In genomic region chr9:42035995-42036394, GRCm38 (mm10) we compare ENCODE assay signal across 11 mouse cellular contexts.
DNase-seq lines count a peak whose midpoint lies in the region; ATAC-seq and TF ChIP-seq lines count a peak whose summit lies in the region.
"Had no signal": no experiment of that assay in that cellular context is flagged by ENCODE, and none has a peak within 500 bp of the region (broad histone marks: within the 10 kb centered on the region; RNA-seq: fewer than 3 reads in every experiment).

No protein-coding gene starts in this region.

- peak; percentile 27 for DNase-seq in gastrocnemius, postnatal 10 days
- no peak for DNase-seq in gastrocnemius, postnatal 36 days
- DNase-seq in adrenal gland, postnatal 10 days, result peak; percentile 65
- DNase-seq in left cerebral cortex, postnatal 36 days (ENCODE audit: low spot score in 2 of 2), result no peak
- DNase-seq in layer of hippocampus, adult 2 months (ENCODE audit: low spot score in 2 of 2), result no peak
- DNase-seq: liver, embryonic 13.5 days had no signal

- intact Hi-C loops in gastrocnemius, postnatal 36 days (cut with DNase I), result no loop called here
- intact Hi-C loops in left cerebral cortex, postnatal 36 days (cut with DNase I), result no loop called here

- ATAC-seq in kidney, embryonic 15.5 days (replicated peaks; ENCODE audit: low FRiP score), result 0 out of 2 replicates have a peak, but pooled peaks have one; percentile 15
- ATAC-seq in heart, embryonic 12.5 days (ENCODE audit: insufficient number of reproducible peaks, low FRiP score), result no peak
- ATAC-seq: hindbrain, embryonic 16.5 days had no signal

- TF ChIP-seq POLR2A in small intestine, adult 2 months (IDR thresholded peaks at IDR 0.05; ENCODE audit: low read depth, low read length), result no peak

- H3K4me1 ChIP-seq in kidney, embryonic 15.5 days, result no peaks in the 10 kb centered on the region
- peaks cover 2% of the 10 kb centered on the region; the same call in 1 of the 2 replicates for H3K4me1 ChIP-seq in small intestine, adult 2 months (ENCODE audit: control insufficient read depth, insufficient read depth, insufficient read length, low read length)
- H3K4me1 ChIP-seq in heart, embryonic 12.5 days (replicated peaks), result no peaks in the 10 kb centered on the region; the same call in 1 of the 2 replicates
- H3K4me1 ChIP-seq: liver, embryonic 13.5 days had no signal

- H3K9me3 ChIP-seq in kidney, embryonic 15.5 days (replicated peaks), result no peaks in the 10 kb centered on the region
- H3K9me3 ChIP-seq in heart, embryonic 12.5 days (replicated peaks), result no peaks in the 10 kb centered on the region
- H3K9me3 ChIP-seq: embryonic facial prominence, embryonic 13.5 days; liver, embryonic 13.5 days had no signal

- no peaks in the 10 kb centered on the region for H3K27me3 ChIP-seq in kidney, embryonic 15.5 days
- H3K27me3 ChIP-seq in small intestine, adult 2 months (ENCODE audit: control insufficient read depth, insufficient read depth, low read length), result no peaks in the 10 kb centered on the region
- H3K27me3 ChIP-seq in heart, embryonic 12.5 days (replicated peaks), result no peaks in the 10 kb centered on the region
- H3K27me3 ChIP-seq: embryonic facial prominence, embryonic 13.5 days; liver, embryonic 13.5 days had no signal

- 48% methylated on average over 5 of the region's 5 CpGs for WGBS in kidney, embryonic 15.5 days
- WGBS in small intestine, adult 2 months, result 23% methylated on average over 5 of the region's 5 CpGs
- WGBS in heart, embryonic 12.5 days, result 53% methylated on average over 5 of the region's 5 CpGs

- no peak overlapping the region for H3K4me3 ChIP-seq in kidney, embryonic 15.5 days (replicated peaks)
- no peak overlapping the region for H3K4me3 ChIP-seq in small intestine, adult 2 months (ENCODE audit: low read depth, low read length)
- no peak overlapping the region for H3K4me3 ChIP-seq in heart, embryonic 12.5 days
- H3K4me3 ChIP-seq in layer of hippocampus, adult 2 months, result no peak overlapping the region
- H3K4me3 ChIP-seq: embryonic facial prominence, embryonic 13.5 days; liver, embryonic 13.5 days had no signal

- 0 out of 2 replicates have a peak, but pooled peaks cover 19% of the 10 kb centered on the region for H3K36me3 ChIP-seq in kidney, embryonic 15.5 days
- H3K36me3 ChIP-seq in small intestine, adult 2 months (ENCODE audit: control insufficient read depth, insufficient read depth, low read length), result peaks cover 13% of the 10 kb centered on the region
- no peaks in the 10 kb centered on the region for H3K36me3 ChIP-seq in heart, embryonic 12.5 days
- H3K36me3 ChIP-seq: liver, embryonic 13.5 days had no signal

- no peak overlapping the region for H3K4me2 ChIP-seq in kidney, embryonic 15.5 days
- H3K4me2 ChIP-seq in heart, embryonic 12.5 days, result no peak overlapping the region
- H3K4me2 ChIP-seq: embryonic facial prominence, embryonic 13.5 days; liver, embryonic 13.5 days had no signal

- TF ChIP-seq CTCF in small intestine, adult 2 months (IDR thresholded peaks at IDR 0.05; ENCODE audit: extremely low read depth, insufficient read length, insufficient replicate concordance, low read depth, low read length), result no peak
- no peak for TF ChIP-seq CTCF in layer of hippocampus, adult 2 months (conservative IDR thresholded peaks at IDR 0.05)

- no peak overlapping the region for H3K27ac ChIP-seq in kidney, embryonic 15.5 days
- H3K27ac ChIP-seq in small intestine, adult 2 months (ENCODE audit: insufficient read depth, low read depth, low read length), result peak overlapping the region; percentile 85
- no peak overlapping the region for H3K27ac ChIP-seq in heart, embryonic 12.5 days (ENCODE audit: poor library complexity, severe bottlenecking)
- H3K27ac ChIP-seq in layer of hippocampus, adult 2 months, result no peak overlapping the region
- H3K27ac ChIP-seq: embryonic facial prominence, embryonic 13.5 days; liver, embryonic 13.5 days had no signal

- H3K9ac ChIP-seq in kidney, embryonic 15.5 days, result no peak overlapping the region
- H3K9ac ChIP-seq in heart, embryonic 12.5 days, result no peak overlapping the region
- H3K9ac ChIP-seq: embryonic facial prominence, embryonic 13.5 days; liver, embryonic 13.5 days had no signal

Comparison
In these comparisons a context has a peak if more than half of its experiments do, and no peak if none do; other contexts are left out.
1. DNase-seq: peak in gastrocnemius, postnatal 10 days (single experiment) and adrenal gland, postnatal 10 days (single experiment); none in gastrocnemius, postnatal 36 days (0 of 2), left cerebral cortex, postnatal 36 days (0 of 2) and layer of hippocampus, adult 2 months (0 of 2).